Mouse (Mus musculus) kidney, adult 2 months (tissue): ENCODE measurements at regions not wholly inside any gene's neighbourhood (a gene's known extent, or its start where the extent isn't known, plus 50 kb on each side); places are given as distances from the start of the nearest gene placed in this dataset.

Source experiments
- DNase-seq: peaks from one replicate; pipeline ENCODE4 v3.0.0; 2021
- H3K27ac ChIP-seq: fragments of 200-500 bp; 2 replicates; pipeline ENCODE4 v1.5.1; 2012; ENCODE audit warnings: low read depth, low read length, control low read depth, inconsistent platforms; ENCODE audit not compliant: insufficient read depth
- H3K27me3 ChIP-seq: fragments of 200-500 bp; replicated peaks from 2 replicates; pipeline ENCODE4 v1.6.1; 2012; ENCODE audit warnings: mild to moderate bottlenecking, moderate library complexity, low read length, inconsistent platforms; ENCODE audit not compliant: control insufficient read depth, insufficient read depth
- H3K36me3 ChIP-seq: fragments of 200-500 bp; 2 replicates; pipeline ENCODE4 v1.6.1; 2012; ENCODE audit warnings: mild to moderate bottlenecking, moderate library complexity, low read length, inconsistent platforms; ENCODE audit not compliant: control insufficient read depth, insufficient read depth
- H3K4me1 ChIP-seq: fragments of 200-500 bp; 2 replicates; pipeline ENCODE4 v1.6.1; 2011; ENCODE audit warnings: low read length; ENCODE audit not compliant: control insufficient read depth, insufficient read depth
- H3K4me3 ChIP-seq: fragments of 200-500 bp; 2 replicates; pipeline ENCODE4 v1.5.1; 2011; ENCODE audit warnings: mild to moderate bottlenecking, low read depth, low read length, control low read depth; ENCODE audit not compliant: insufficient read depth
- CTCF ChIP-seq: fragments of 200-500 bp; conservative IDR thresholded peaks from 2 replicates; pipeline ENCODE4 v1.5.1; 2011; ENCODE audit warnings: low read depth, mild to moderate bottlenecking, control low read depth, low read length, moderate library complexity, mixed read lengths; ENCODE audit not compliant: insufficient read depth, insufficient read length
- POLR2A ChIP-seq: fragments of 200-500 bp; IDR thresholded peaks from one replicate; pipeline ENCODE4 v1.6.1; 2011; ENCODE audit warnings: low read depth, low read length, control low read depth
- WGBS: fragments of 180-500 bp; shearing (Covaris S2); methylation state at CpG from one replicate; pipeline ENCODE4 v1.1.7; 2018; 5-methylcytosine and 5-hydroxymethylcytosine counted together

DNA sequence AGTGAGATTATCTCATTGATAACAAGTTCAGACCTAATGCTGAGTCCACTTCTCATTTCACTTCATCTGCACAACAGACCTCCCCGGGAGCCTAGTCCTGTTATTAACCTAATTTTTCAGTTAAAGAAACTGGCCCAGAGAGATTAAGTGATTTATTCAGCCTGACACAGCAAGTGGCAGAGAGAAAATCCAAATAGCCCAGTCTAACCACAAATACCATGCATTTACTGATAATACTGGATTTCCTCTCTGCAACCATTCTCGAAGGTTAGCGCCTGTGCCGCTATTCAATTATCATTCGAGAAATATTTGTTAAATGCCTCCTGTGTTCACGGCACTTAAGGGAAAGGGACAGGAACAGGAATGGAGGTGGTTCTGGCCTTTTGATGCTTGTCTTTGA, 303.5 kb upstream of the Atp2b1 start:
- no peaks in the 10 kb centered on the region for H3K4me1 ChIP-seq
- H3K27ac ChIP-seq, result no peak overlapping the region
- WGBS, result 88% methylated on average over 6 of the region's 6 CpGs

DNA sequence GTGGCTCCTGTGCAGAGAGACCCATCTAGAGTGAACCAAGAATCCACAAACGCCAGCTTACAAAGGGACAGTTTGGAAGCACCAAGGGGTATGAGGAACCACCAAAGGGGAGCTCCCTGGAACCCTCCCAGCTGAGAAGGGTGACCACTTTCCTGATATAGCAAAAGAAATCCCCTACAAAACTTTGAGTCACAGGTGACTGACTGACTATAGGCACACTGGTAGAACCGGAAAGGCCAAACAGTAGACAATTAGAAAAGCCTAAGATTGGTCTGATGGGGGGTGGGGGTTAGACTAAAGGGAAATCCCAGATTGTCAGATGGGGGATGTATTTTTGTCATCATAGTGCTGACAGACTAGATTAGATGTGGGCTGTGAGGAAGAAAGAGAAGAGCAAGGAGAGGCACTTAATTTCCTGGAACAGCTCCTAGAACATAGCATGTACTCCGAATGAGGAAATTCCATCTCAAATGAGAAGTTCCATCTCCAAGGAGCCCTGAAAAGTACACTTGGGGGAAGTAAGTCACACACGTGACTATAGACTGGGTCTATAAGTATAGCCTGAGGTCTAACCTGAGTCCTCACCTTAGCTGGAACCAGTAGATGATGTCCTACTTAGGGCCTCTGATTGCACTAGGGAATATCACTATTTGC, 302.4 kb upstream of the Atp2b1 start:
- H3K27ac ChIP-seq, result no peak overlapping the region
- no peak for DNase-seq
- H3K36me3 ChIP-seq, result no peaks in the 10 kb centered on the region
- no peaks in the 10 kb centered on the region for H3K4me1 ChIP-seq
- no peaks in the 10 kb centered on the region for H3K27me3 ChIP-seq
- WGBS, result 80% methylated on average over 4 of the region's 4 CpGs
- H3K4me3 ChIP-seq, result no peak overlapping the region
- TF ChIP-seq CTCF (no peak), POLR2A (no peak)

More for the DNA sequence above, 303.5 kb upstream of the Atp2b1 start:
- no peak overlapping the region for H3K4me3 ChIP-seq
- no peak for TF ChIP-seq POLR2A
- no peak for TF ChIP-seq CTCF
- no peaks in the 10 kb centered on the region for H3K27me3 ChIP-seq
- no peak for DNase-seq
- no peaks in the 10 kb centered on the region for H3K36me3 ChIP-seq

DNA sequence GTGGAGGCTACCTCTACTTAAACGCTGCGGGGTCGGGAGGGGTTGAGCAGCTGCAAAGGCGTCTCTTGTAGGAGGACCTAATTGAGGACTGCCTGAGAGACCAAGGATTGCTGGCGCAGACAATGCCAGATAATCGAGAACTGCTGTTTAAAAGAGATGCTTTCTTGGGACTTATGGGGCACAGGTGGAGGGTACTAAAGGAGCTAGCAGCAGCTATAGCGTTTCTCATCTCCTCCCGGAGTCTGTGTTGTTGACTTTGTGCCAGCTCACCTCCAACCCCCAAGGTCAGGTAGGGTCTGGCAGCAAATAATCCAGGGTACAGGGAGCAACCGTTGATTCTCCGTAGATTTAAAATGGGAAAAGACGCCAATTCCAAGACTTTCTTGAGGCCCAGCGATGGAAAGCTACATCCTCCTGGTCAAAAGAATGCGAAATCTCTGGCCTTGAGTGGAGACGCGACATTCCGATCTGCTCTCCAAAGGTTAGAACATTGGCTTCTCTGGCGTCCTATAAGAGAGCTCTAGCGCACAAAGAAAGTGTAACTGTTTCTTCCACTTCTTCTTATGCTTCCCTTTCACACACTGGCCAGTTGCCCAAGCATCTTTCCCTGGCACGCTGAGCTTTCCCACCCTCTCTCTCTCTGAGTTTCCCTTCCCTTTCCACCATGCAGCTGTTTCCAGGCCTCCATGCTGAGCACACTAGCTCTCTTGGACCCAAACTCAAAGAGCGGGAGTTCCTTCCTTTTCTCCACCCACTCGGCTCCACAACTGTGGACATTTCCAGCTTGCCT, 295.3 kb upstream of the Atp2b1 start:
- H3K4me1 ChIP-seq, result no peaks in the 10 kb centered on the region
- no peaks in the 10 kb centered on the region for H3K36me3 ChIP-seq
- H3K27ac ChIP-seq, result no peak overlapping the region
- no peak for TF ChIP-seq CTCF
- no peak for TF ChIP-seq POLR2A
- DNase-seq, result peak; percentile 5
- H3K27me3 ChIP-seq, result no peaks in the 10 kb centered on the region
- no peak overlapping the region for H3K4me3 ChIP-seq
- 88% methylated on average over 21 of the region's 21 CpGs for whole genome bisulfite sequencing

DNA sequence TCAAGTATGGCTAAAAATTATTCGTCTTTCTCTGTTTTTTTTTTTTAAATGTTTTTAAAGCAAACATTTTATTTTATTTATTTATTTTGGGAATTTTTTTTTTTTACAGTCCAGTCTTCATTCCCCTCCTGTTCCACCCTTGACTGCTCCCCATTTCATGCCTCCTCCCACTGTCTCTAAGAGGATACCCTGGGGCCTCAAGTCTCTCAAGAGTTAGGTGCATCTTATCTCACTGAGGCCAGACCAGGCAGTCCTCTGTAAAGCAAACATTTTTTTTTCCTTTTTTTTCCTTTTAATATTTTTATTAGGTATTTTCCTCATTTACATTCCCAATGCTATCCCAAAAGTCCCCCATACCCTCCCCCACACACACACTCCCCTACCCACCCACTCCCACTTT, 290.1 kb upstream of the Atp2b1 start:
- Histone ChIP-seq H3K27ac (no peak overlapping the region), H3K36me3 (no peaks in the 10 kb centered on the region), H3K4me3 (no peak overlapping the region), H3K4me1 (no peaks in the 10 kb centered on the region), H3K27me3 (no peaks in the 10 kb centered on the region)
- TF ChIP-seq POLR2A (no peak), CTCF (no peak)
- no peak for DNase-seq
- WGBS, result 71% methylated on average over 1 of the region's 1 CpGs

DNA sequence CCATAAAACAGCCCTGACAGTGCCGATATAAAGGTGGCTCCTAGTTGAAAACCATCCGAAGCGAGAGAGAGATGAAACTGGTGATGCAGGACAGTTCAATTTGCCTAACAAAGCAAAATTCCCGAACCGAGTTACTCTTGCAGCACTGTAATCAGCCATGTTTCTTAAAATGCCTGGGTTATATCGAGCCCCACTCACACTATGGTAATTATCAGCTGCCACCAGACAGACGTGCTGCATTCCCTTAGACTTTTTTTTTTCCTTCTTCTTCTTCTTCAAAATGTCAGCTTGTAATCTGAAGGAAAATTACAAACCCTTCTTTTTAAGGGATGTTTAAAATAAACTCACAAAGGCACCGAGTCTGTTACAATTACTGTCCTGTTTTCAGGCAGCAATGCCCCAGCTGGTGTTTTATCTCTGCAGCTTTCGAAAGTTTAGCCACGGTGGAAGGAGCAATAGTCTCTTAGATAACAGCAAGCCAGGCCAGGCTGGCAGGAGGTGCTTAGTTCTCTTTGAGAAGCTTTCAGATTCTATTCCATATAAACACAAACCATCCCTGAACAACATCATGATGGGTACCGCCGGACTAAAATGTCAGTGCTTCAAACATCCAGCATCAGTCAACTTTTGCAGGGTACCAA, 289.4 kb upstream of the Atp2b1 start:
- no peaks in the 10 kb centered on the region for H3K4me1 ChIP-seq

DNA sequence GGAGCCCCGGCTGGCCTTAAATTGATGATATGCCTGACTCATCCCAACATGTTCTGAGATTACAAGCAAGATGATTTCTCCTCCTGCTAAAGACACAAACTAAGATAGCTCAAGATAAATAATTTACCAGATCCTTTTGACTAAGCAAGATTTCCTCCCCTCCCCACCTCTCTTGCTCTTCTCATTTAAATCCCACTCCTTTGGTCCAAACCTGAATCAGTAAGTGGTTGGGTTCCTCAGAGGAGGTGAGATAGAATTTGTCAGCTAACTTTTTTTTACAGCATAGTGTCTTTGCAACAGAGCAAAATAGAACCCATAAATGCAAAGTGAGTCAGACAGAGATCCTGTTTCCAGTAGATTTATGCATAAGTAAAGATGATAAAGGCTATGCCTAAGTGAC, 286.0 kb upstream of the Atp2b1 start:
- H3K4me3 ChIP-seq, result no peak overlapping the region
- H3K36me3 ChIP-seq, result no peaks in the 10 kb centered on the region
- no peak for DNase-seq
- WGBS, result 74% methylated on average over 1 of the region's 1 CpGs
- H3K27ac ChIP-seq, result no peak overlapping the region
- H3K27me3 ChIP-seq, result no peaks in the 10 kb centered on the region
- no peaks in the 10 kb centered on the region for H3K4me1 ChIP-seq
- TF ChIP-seq CTCF, result no peak
- TF ChIP-seq POLR2A, result no peak

More for the DNA sequence above, 289.4 kb upstream of the Atp2b1 start:
- 43% methylated on average over 12 of the region's 12 CpGs for WGBS
- Histone ChIP-seq H3K36me3 (no peaks in the 10 kb centered on the region), H3K27me3 (no peaks in the 10 kb centered on the region), H3K27ac (no peak overlapping the region), H3K4me3 (no peak overlapping the region)
- TF ChIP-seq CTCF, result no peak
- no peak for TF ChIP-seq POLR2A
- DNase-seq, result no peak

DNA sequence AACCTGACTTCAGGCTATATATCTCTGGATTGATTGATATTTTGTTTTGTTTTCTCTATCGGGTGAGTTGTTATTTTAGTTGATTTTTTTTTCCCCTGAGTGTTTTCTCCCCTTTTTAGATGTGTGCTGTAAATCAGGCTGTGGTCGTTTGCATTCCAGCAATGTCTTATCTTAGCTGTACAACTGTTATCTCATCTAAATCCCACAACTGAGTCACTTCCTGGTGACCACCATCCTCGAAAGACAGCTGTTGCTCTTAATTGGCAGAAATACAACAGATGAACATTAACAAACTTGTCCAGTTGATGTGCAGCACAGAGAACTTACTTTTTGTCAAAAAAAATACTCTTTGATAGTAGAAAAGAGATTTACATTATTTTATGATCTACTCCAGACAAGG, 285.0 kb upstream of the Atp2b1 start:
- H3K27ac ChIP-seq, result no peak overlapping the region
- TF ChIP-seq POLR2A (no peak), CTCF (no peak)
- no peaks in the 10 kb centered on the region for H3K27me3 ChIP-seq
- WGBS, result 26% methylated on average over 3 of the region's 3 CpGs
- no peak for DNase-seq
- H3K36me3 ChIP-seq, result no peaks in the 10 kb centered on the region
- no peak overlapping the region for H3K4me3 ChIP-seq
- H3K4me1 ChIP-seq, result no peaks in the 10 kb centered on the region
